Mouse (Mus musculus) thymus, adult 2 months (tissue): ENCODE results near the gene Sptbn1. TPM values are rescaled to one million over a fixed set of nuclear protein-coding genes. Genes with fewer than 3 reads are reported as not detected.
A peak's percentile ranks its signal among the peaks of the same experiment; 100 is the strongest.

ENCODE experiments used
- DNase-seq: peaks from one replicate; pipeline ENCODE4 v3.0.0; 2021
- H3K27ac ChIP-seq: fragments of 200-500 bp; 2 replicates; pipeline ENCODE4 v1.5.1; 2012; ENCODE audit warnings: low read length, control low read depth; ENCODE audit not compliant: control insufficient read depth, insufficient read depth
- H3K27me3 ChIP-seq: fragments of 200-500 bp; 2 replicates; pipeline ENCODE4 v1.6.1; 2012; ENCODE audit warnings: mild to moderate bottlenecking, low read length, moderate library complexity, mixed read lengths; ENCODE audit not compliant: control insufficient read depth, insufficient read depth
- H3K36me3 ChIP-seq: fragments of 200-500 bp; 2 replicates; pipeline ENCODE4 v1.6.1; 2012; ENCODE audit warnings: mild to moderate bottlenecking, low read length, moderate library complexity; ENCODE audit not compliant: control insufficient read depth, insufficient read depth
- H3K4me1 ChIP-seq: fragments of 200-500 bp; replicated peaks from 2 replicates; pipeline ENCODE4 v1.6.1; 2012; ENCODE audit warnings: low read length; ENCODE audit not compliant: control insufficient read depth, insufficient read depth
- H3K4me3 ChIP-seq: fragments of 200-500 bp; 2 replicates; pipeline ENCODE4 v1.5.1; 2012; ENCODE audit warnings: mild to moderate bottlenecking, low read length, control low read depth, moderate library complexity; ENCODE audit not compliant: control insufficient read depth, insufficient read depth
- CTCF ChIP-seq: fragments of 200-500 bp; IDR thresholded peaks from 2 replicates; pipeline ENCODE4 v1.5.1; 2012; ENCODE audit warnings: mild to moderate bottlenecking, control low read depth, low read length, moderate library complexity, borderline replicate concordance; ENCODE audit not compliant: control insufficient read depth, poor library complexity, insufficient read depth; ENCODE audit errors: extremely low read depth
- POLR2A ChIP-seq: fragments of 200-500 bp; IDR thresholded peaks from 2 replicates; pipeline ENCODE4 v1.6.1; 2012; ENCODE audit warnings: mild to moderate bottlenecking, low read length, control low read depth, moderate library complexity; ENCODE audit not compliant: control insufficient read depth, poor library complexity, insufficient read depth; ENCODE audit errors: extremely low read depth
- WGBS: fragments of 180-500 bp; shearing (Covaris S2); methylation state at CpG from one replicate; pipeline ENCODE4 v1.1.7; 2018; 5-methylcytosine and 5-hydroxymethylcytosine counted together
- polyA plus RNA-seq: library from polyadenylated mRNA; depleted of rRNA; stranded (reverse); fragments of >200 nt; gene quantifications from 2 replicates; pipeline ENCODE4 v1.2.3, GENCODE M21; 2012

The Sptbn1 gene
- polyA plus RNA-seq, 1 experiment = 48.5 TPM

- H3K4me3 ChIP-seq = no peak overlapping the region
- TF ChIP-seq POLR2A (no peak), CTCF (no peak)
- 20% methylated on average over 5 of the region's 5 CpGs for WGBS
- peak overlapping the region; percentile 88; the same call in 1 of the 2 replicates for H3K27ac ChIP-seq
- DNase-seq = peak; percentile 41
- H3K27me3 ChIP-seq = no peaks in the 10 kb centered on the region
- no peaks in the 10 kb centered on the region for H3K36me3 ChIP-seq
- H3K4me1 ChIP-seq = peaks cover 27% of the 10 kb centered on the region
Observed at GRCm38 (mm10) chr11:30165861-30166550, 102.0 kb downstream of the Sptbn1 start.

DNA sequence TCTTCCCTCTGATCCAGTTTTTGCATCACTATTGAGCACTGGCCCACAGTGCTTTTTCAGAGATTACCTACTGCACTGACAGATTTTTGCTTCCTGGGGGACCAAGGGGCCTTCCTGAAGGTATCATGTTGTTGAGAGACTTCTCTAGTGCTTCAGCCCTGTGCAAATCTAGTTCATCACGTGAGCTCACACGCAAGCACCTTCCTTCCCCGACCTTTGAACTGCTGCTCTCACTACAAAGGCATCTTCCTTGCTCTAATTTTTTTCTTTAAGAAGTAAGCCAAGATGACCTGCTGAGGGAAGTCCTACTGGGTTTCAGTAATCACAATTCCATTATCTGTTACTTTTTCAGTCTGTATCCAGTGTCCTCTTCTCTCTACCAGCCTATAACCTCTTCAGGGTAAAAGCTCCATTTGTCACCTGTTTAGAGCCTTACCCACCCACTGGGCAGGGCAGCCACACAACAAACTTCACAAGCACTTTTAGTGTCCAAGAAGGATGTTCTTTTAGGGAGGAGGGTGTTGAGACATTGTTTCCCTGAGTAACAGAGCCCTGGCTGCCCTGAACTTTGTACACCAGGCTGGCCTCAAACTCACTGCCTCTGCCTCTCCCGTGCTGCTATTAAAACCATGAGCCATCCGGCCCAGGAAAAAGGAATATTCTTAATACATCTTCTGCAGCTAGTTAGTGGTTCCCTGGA is 103.3 kb downstream of the Sptbn1 start:
- no peaks in the 10 kb centered on the region for H3K36me3 ChIP-seq
- no peak overlapping the region for H3K4me3 ChIP-seq
- H3K27me3 ChIP-seq = no peaks in the 10 kb centered on the region
- peaks cover 26% of the 10 kb centered on the region for H3K4me1 ChIP-seq
- H3K27ac ChIP-seq = peak overlapping the region; percentile 58
- peak; percentile 15 for DNase-seq
- TF ChIP-seq POLR2A = no peak
- no peak for TF ChIP-seq CTCF
- 40% methylated on average over 5 of the region's 5 CpGs for WGBS

GRCm38 (mm10) chr11:30163870-30164269 is 104.1 kb downstream of the Sptbn1 start:
- Histone ChIP-seq H3K36me3 (peaks cover 3% of the 10 kb centered on the region; the same call in 1 of the 2 replicates), H3K4me1 (peaks cover 26% of the 10 kb centered on the region), H3K4me3 (no peak overlapping the region), H3K27ac (no peak overlapping the region), H3K27me3 (no peaks in the 10 kb centered on the region)
- DNase-seq = no peak
- 87% methylated on average over 1 of the region's 1 CpGs for WGBS
- TF ChIP-seq CTCF = no peak

DNA sequence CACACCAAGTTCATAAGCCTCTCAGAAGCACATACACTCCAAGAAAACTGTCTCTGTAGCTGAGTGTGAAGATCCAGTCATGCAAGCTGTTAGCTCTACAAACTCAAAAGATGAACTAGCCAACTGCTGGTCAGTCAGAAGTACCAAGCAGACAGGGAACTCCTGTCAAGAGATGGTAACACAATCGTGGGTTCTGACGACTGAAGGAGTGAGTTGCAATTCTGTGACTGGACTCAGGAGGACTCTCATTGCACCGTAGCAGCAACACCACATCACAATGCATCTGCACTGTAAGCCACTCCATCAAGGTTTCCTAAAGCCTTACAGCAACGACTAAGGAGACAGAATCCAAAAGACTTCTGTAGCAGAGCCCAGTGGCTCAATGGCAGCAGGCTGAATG is 104.9 kb downstream of the Sptbn1 start:
- DNase-seq = no peak
- WGBS = 48% methylated on average over 4 of the region's 4 CpGs
- H3K4me1 ChIP-seq = peaks cover 21% of the 10 kb centered on the region
- H3K27me3 ChIP-seq = no peaks in the 10 kb centered on the region
- H3K27ac ChIP-seq = no peak overlapping the region
- H3K4me3 ChIP-seq = no peak overlapping the region
- H3K36me3 ChIP-seq = peaks cover 9% of the 10 kb centered on the region; the same call in 1 of the 2 replicates
- no peak for TF ChIP-seq POLR2A
- no peak for TF ChIP-seq CTCF

DNA sequence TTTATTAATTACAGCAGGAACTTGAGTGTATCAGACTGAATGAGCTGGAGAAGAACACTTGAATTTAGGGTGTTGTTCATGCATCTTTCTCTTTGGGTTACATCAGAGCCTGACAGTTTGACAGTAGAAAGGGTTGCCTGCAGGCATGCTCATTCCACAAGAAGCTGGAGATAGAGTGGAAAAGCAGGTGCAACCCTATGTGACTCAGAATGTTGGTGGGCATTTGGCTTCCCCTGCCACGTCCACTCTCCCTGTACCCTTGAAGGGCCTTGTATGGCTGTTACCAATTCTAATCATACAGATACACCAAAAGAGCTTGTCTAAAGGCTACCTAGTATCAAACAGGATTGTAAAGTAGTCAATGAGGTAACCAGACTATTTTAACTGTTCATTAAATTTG is 106.2 kb downstream of the Sptbn1 start:
- no peak for DNase-seq
- Histone ChIP-seq H3K27ac (no peak overlapping the region), H3K36me3 (peaks cover 9% of the 10 kb centered on the region; the same call in 1 of the 2 replicates), H3K4me1 (peaks cover 15% of the 10 kb centered on the region), H3K27me3 (no peaks in the 10 kb centered on the region), H3K4me3 (no peak overlapping the region)
- TF ChIP-seq POLR2A (no peak), CTCF (no peak)
- WGBS = 100% methylated on average over 1 of the region's 1 CpGs

DNA sequence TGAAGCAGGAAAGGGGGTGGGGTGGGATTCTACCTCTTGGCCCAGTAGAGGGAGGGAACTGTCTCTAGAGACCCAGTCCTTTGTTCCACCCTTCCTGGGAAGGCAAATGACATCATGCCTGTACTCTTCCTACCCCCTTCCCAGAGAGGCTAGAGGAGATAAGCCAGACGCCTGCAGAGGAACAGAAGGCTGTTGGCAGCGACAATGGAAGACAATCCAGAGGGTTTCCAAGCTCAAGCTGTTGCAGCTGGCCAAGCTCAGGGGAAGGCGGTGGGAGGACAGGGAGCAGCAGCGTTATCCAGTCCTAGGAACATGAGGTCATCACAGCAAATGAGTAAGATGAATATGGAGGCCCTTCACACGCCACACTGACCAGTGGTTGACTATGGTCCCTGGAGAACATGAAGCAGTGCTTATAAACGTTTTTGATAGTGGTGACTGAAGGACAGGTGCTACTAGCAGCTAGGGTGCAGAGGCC is 106.8 kb downstream of the Sptbn1 start:
- no peak overlapping the region for H3K27ac ChIP-seq
- no peaks in the 10 kb centered on the region for H3K27me3 ChIP-seq
- H3K36me3 ChIP-seq = peaks cover 9% of the 10 kb centered on the region; the same call in 1 of the 2 replicates
- H3K4me3 ChIP-seq = no peak overlapping the region
- no peak for DNase-seq
- WGBS = 80% methylated on average over 6 of the region's 6 CpGs
- H3K4me1 ChIP-seq = peaks cover 13% of the 10 kb centered on the region
- TF ChIP-seq CTCF (no peak), POLR2A (no peak)
